Mouse (Mus musculus) cerebellum, adult 2 months (tissue): Measurements from ENCODE around the gene Palld. TPM values are rescaled to one million over a fixed set of nuclear protein-coding genes. Genes with fewer than 3 reads are reported as not detected.

Source experiments
- DNase-seq, 2 experiments: peaks; one replicate each; pipeline ENCODE4 v3.0.0; 2021
- H3K27ac ChIP-seq: fragments of 200-500 bp; 2 replicates; pipeline ENCODE4 v1.5.1; 2012; ENCODE audit warnings: low read length, control low read depth, inconsistent platforms; ENCODE audit not compliant: insufficient read depth
- H3K27me3 ChIP-seq: fragments of 200-500 bp; 2 replicates; pipeline ENCODE4 v1.6.1; 2012; ENCODE audit warnings: inconsistent platforms, mild to moderate bottlenecking, low read length, moderate library complexity; ENCODE audit not compliant: control insufficient read depth, insufficient read depth
- H3K4me1 ChIP-seq: fragments of 200-500 bp; 2 replicates; pipeline ENCODE4 v1.6.1; 2011; ENCODE audit warnings: low read length; ENCODE audit not compliant: control insufficient read depth, insufficient read depth
- H3K4me3 ChIP-seq: fragments of 200-500 bp; replicated peaks from 2 replicates; pipeline ENCODE3; 2011; ENCODE audit warnings: mild to moderate bottlenecking, low read depth, low read length, control low read depth; ENCODE audit not compliant: insufficient read depth
- CTCF ChIP-seq: fragments of 200-500 bp; IDR thresholded peaks from 2 replicates; pipeline ENCODE4 v1.5.1; 2011; ENCODE audit warnings: low read depth, mild to moderate bottlenecking, control low read depth, low read length, moderate library complexity, borderline replicate concordance; ENCODE audit not compliant: insufficient read depth
- POLR2A ChIP-seq: fragments of 200-500 bp; IDR thresholded peaks from 2 replicates; pipeline ENCODE4 v1.6.1; 2011; ENCODE audit warnings: low read length, control low read depth, borderline replicate concordance; ENCODE audit not compliant: insufficient read depth
- WGBS: fragments of 180-500 bp; shearing (Covaris S2); methylation state at CpG from one replicate; pipeline ENCODE4 v1.1.7; 2018; 5-methylcytosine and 5-hydroxymethylcytosine counted together
- polyA plus RNA-seq: library from polyadenylated mRNA; depleted of rRNA; stranded (reverse); fragments of >200 nt; gene quantifications from 2 replicates; pipeline ENCODE4 v1.2.3, GENCODE M21; 2012

Gene Palld
- polyA plus RNA-seq, 1 experiment: 5.5 TPM

- TF ChIP-seq POLR2A: no peak
- no peak for TF ChIP-seq CTCF
- DNase-seq: no peak
- 22% methylated on average over 10 of the region's 10 CpGs for WGBS
- no peaks in the 10 kb centered on the region for H3K27me3 ChIP-seq
- H3K4me3 ChIP-seq: no peak overlapping the region
- H3K4me1 ChIP-seq: no peaks in the 10 kb centered on the region
- H3K27ac ChIP-seq: no peak overlapping the region
Measured at GRCm38 (mm10) chr8:61745181-61745980, 157.1 kb downstream of the Palld start.

- no peak for DNase-seq
- Histone ChIP-seq H3K4me3 (no peak overlapping the region), H3K27ac (no peak overlapping the region), H3K27me3 (no peaks in the 10 kb centered on the region), H3K4me1 (no peaks in the 10 kb centered on the region)
- TF ChIP-seq CTCF (no peak), POLR2A (no peak)
- WGBS: 87% methylated on average over 6 of the region's 6 CpGs
Measured at GRCm38 (mm10) chr8:61743764-61744562, 158.5 kb downstream of the Palld start.

- H3K27ac ChIP-seq: no peak overlapping the region
- TF ChIP-seq CTCF (no peak), POLR2A (no peak)
- no peaks in the 10 kb centered on the region for H3K4me1 ChIP-seq
- DNase-seq: no peak
- 95% methylated on average over 4 of the region's 4 CpGs for WGBS
- H3K4me3 ChIP-seq: no peak overlapping the region
- H3K27me3 ChIP-seq: no peaks in the 10 kb centered on the region
Measured at GRCm38 (mm10) chr8:61737465-61737864, 165.0 kb downstream of the Palld start.

GRCm38 (mm10) chr8:61736739-61737243, 165.7 kb downstream of the Palld start:
- DNase-seq: no peak
- Histone ChIP-seq H3K27ac (no peak overlapping the region), H3K4me3 (no peak overlapping the region), H3K27me3 (no peaks in the 10 kb centered on the region), H3K4me1 (no peaks in the 10 kb centered on the region)
- WGBS: 92% methylated on average over 8 of the region's 8 CpGs
- TF ChIP-seq CTCF (no peak), POLR2A (no peak)

GRCm38 (mm10) chr8:61736117-61736516, 166.4 kb downstream of the Palld start:
- TF ChIP-seq POLR2A: no peak
- no peak for TF ChIP-seq CTCF
- H3K4me1 ChIP-seq: no peaks in the 10 kb centered on the region
- H3K4me3 ChIP-seq: no peak overlapping the region
- DNase-seq: no peak
- no peaks in the 10 kb centered on the region for H3K27me3 ChIP-seq
- WGBS: 45% methylated on average over 4 of the region's 4 CpGs
- H3K27ac ChIP-seq: no peak overlapping the region

- Histone ChIP-seq H3K4me1 (no peaks in the 10 kb centered on the region), H3K27ac (no peak overlapping the region), H3K4me3 (no peak overlapping the region), H3K27me3 (no peaks in the 10 kb centered on the region)
- DNase-seq: no peak
- 93% methylated on average over 8 of the region's 8 CpGs for WGBS
- TF ChIP-seq CTCF: no peak
- TF ChIP-seq POLR2A: no peak
Measured at GRCm38 (mm10) chr8:61734164-61734563, 168.3 kb downstream of the Palld start.

- 87% methylated on average over 6 of the region's 6 CpGs for WGBS
- H3K4me1 ChIP-seq: no peaks in the 10 kb centered on the region
- no peak overlapping the region for H3K4me3 ChIP-seq
- no peak overlapping the region for H3K27ac ChIP-seq
- no peaks in the 10 kb centered on the region for H3K27me3 ChIP-seq
- TF ChIP-seq POLR2A (no peak), CTCF (no peak)
- DNase-seq: no peak
Measured at GRCm38 (mm10) chr8:61732184-61732583, 170.3 kb downstream of the Palld start.
